Mouse (Mus musculus) ES-E14 (cell line): ENCODE results near the gene Tubg1. TPM values are rescaled to one million over a fixed set of nuclear protein-coding genes. Genes with fewer than 3 reads are reported as not detected.

Experiments
- DNase-seq: peaks from one replicate; pipeline ENCODE4 v3.0.0-alpha.2; 2013; ENCODE audit warnings: low read depth, low spot score
- H3K27ac ChIP-seq: 2 replicates; pipeline ENCODE4 v1.5.1; 2012; ENCODE audit warnings: low read depth, mild to moderate bottlenecking, low read length, moderate library complexity, mixed read lengths; ENCODE audit not compliant: poor library complexity, insufficient read depth, severe bottlenecking
- H3K36me3 ChIP-seq: 2 replicates; pipeline ENCODE4 v1.6.1; 2012; ENCODE audit warnings: mild to moderate bottlenecking, low read length, moderate library complexity, mixed read lengths; ENCODE audit not compliant: control insufficient read depth, poor library complexity, insufficient read depth, severe bottlenecking
- H3K4me1 ChIP-seq, 2 experiments: fragments of 150-350 bp in 1 of 2; sonication (generic) in 1 of 2; 2 replicates each; pipeline ENCODE4 v1.6.1; 2012; ENCODE audit warnings: low read length in 2 of 2, mild to moderate bottlenecking in 1 of 2, mixed read lengths in 1 of 2; ENCODE audit not compliant: control insufficient read depth in 2 of 2, insufficient read depth in 2 of 2, poor library complexity in 1 of 2
- H3K4me3 ChIP-seq, 2 experiments: fragments of 150-350 bp in 1 of 2; sonication (generic) in 1 of 2; 2 replicates each; pipeline ENCODE4 v1.5.1; 2012; ENCODE audit warnings: low read length in 2 of 2, low read depth in 1 of 2, mild to moderate bottlenecking in 1 of 2, mixed read lengths in 1 of 2; ENCODE audit not compliant: insufficient read depth in 1 of 2, poor library complexity in 1 of 2, severe bottlenecking in 1 of 2
- H3K9ac ChIP-seq: 2 replicates; pipeline ENCODE4 v1.6.1; 2012; ENCODE audit warnings: low read depth, mild to moderate bottlenecking, low read length, mixed read lengths; ENCODE audit not compliant: poor library complexity, insufficient read depth, severe bottlenecking
- H3K9me3 ChIP-seq: fragments of 150-350 bp; sonication (generic); 2 replicates; pipeline ENCODE4 v1.6.1; 2012; ENCODE audit warnings: low read depth, mild to moderate bottlenecking, low read length; ENCODE audit not compliant: control insufficient read depth, insufficient read depth
- CHD2 ChIP-seq: IDR thresholded peaks from 2 replicates; pipeline ENCODE4 v1.6.1; 2014; ENCODE audit warnings: mild to moderate bottlenecking, low read depth, low read length, inconsistent platforms
- HCFC1 ChIP-seq: IDR thresholded peaks from 2 replicates; pipeline ENCODE4 v1.6.1; 2012; ENCODE audit warnings: low read length, inconsistent platforms, borderline replicate concordance; ENCODE audit not compliant: insufficient read depth
- MAFK ChIP-seq: IDR thresholded peaks from 2 replicates; pipeline ENCODE4 v1.6.1; 2014; ENCODE audit warnings: mild to moderate bottlenecking, low read depth, low read length, inconsistent platforms; ENCODE audit not compliant: insufficient read depth
- ZC3H11A ChIP-seq: IDR thresholded peaks from 2 replicates; pipeline ENCODE4 v1.6.1; 2012; ENCODE audit warnings: low read depth, mild to moderate bottlenecking, inconsistent platforms, low read length, borderline replicate concordance
- ZNF384 ChIP-seq: IDR thresholded peaks from 2 replicates; pipeline ENCODE4 v1.6.1; 2012; ENCODE audit warnings: low read depth, low read length, inconsistent platforms
- in situ Hi-C, 2 experiments: fragments of 600-800 bp; cut with MboI; formaldehyde crosslinking; loops; one replicate each; pipeline ENCODE4 v1.15.1; 2025; ENCODE audit warnings: low sequenced_read_pairs in 2 of 2, inconsistent platforms in 1 of 2; ENCODE audit not compliant: unreplicated experiment in 2 of 2
- total RNA-seq: library from RNA; depleted of rRNA; stranded (reverse); fragments of 300-350 nt; gene quantifications from 2 replicates; pipeline ENCODE4 v1.2.3, GENCODE M21; 2012

Gene Tubg1
- total RNA-seq, 1 experiment, result 38.6 TPM

DNA sequence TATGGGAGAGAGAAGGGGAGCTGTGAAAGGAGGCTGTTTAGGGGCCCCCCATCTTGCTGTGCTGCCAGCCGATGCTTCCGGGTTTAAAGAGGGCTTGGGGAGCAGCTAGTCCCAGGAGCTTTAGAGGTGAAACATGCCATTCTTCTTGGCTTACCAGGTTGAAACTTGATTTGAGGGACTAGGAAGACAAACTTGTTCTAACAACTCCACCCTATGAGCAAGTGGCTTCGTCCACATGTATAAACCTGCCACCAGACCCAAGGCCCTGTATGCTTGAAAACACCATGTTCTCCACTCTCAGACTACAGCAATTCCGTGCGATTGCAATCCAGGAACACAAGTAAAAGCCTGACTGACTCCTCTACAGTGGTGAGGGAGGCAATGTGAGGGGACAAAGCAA lies 16.7 kb upstream of the Tubg1 start:
- Histone ChIP-seq H3K27ac (no peak overlapping the region), H3K9me3 (no peaks in the 10 kb centered on the region), H3K36me3 (peaks cover 22% of the 10 kb centered on the region), H3K4me1 (0 out of 4 replicates have a peak, but pooled peaks cover 0 to 2% of the 10 kb centered on the region in 2 experiments), H3K9ac (no peak overlapping the region), H3K4me3 (no peak overlapping the region)
- TF ChIP-seq MAFK, result no peak
- TF ChIP-seq ZNF384, result no peak
- no peak for TF ChIP-seq HCFC1
- no peak for TF ChIP-seq ZC3H11A
- TF ChIP-seq CHD2, result no peak
- no peak for DNase-seq
- in situ Hi-C loops, result no loop called here

DNA sequence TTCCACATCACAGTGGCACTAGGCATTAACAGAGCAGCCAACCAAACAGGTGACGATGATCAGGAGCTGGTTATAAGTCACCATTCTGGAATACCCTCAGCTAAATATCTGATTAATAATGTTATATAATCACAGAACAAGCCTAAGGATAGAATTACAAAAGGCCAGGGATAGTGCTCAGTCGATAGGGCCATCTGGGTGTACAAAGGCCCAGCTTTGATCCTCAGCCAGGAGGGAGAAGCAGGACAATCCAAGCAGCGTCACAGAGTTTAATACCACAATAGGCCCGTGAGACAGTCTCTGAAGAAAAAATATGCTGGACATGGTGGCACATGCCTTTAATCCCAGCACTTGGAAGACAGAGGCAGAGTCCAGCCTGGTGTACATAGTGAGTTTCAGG lies 10.4 kb upstream of the Tubg1 start:
- peaks cover 3% of the 10 kb centered on the region; the same call in 1 of the 2 replicates for H3K36me3 ChIP-seq
- no peak overlapping the region for H3K9ac ChIP-seq
- no peak overlapping the region for H3K4me3 ChIP-seq
- no peaks in the 10 kb centered on the region for H3K9me3 ChIP-seq
- H3K27ac ChIP-seq, result no peak overlapping the region
- 0 out of 4 replicates have a peak, but pooled peaks cover 0 to 2% of the 10 kb centered on the region in 2 experiments for H3K4me1 ChIP-seq
- DNase-seq, result no peak
- in situ Hi-C loops, result no loop called here
- TF ChIP-seq MAFK (no peak), ZC3H11A (no peak), ZNF384 (no peak), CHD2 (no peak), HCFC1 (no peak)

DNA sequence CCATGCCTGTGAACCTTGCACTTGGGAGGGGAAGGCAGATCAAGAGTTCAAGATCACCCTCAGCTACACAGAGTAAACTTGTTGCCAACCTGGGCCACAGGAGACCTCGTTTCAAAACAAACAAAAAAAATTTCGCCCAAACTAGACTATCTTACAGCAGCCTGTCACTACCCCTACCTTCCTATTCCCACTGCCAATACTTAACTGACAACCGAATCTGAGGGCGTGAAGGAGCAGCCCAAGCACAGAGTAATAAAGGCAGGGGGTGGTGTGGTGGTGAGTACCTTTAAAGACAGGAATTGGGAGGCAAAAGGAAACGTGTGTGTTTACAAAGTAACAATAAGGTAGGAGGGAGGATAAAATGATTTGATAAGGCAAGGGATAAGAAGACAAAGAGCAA lies 9.0 kb upstream of the Tubg1 start:
- TF ChIP-seq ZNF384 (no peak), ZC3H11A (no peak), HCFC1 (no peak), MAFK (no peak), CHD2 (no peak)
- Histone ChIP-seq H3K4me3 (no peak overlapping the region), H3K9me3 (no peaks in the 10 kb centered on the region), H3K9ac (no peak overlapping the region), H3K4me1 (0 out of 4 replicates have a peak, but pooled peaks cover 0 to 2% of the 10 kb centered on the region in 2 experiments), H3K36me3 (peaks cover 3% of the 10 kb centered on the region; the same call in 1 of the 2 replicates), H3K27ac (no peak overlapping the region)
- DNase-seq, result no peak
- in situ Hi-C loops, result no loop called here

DNA sequence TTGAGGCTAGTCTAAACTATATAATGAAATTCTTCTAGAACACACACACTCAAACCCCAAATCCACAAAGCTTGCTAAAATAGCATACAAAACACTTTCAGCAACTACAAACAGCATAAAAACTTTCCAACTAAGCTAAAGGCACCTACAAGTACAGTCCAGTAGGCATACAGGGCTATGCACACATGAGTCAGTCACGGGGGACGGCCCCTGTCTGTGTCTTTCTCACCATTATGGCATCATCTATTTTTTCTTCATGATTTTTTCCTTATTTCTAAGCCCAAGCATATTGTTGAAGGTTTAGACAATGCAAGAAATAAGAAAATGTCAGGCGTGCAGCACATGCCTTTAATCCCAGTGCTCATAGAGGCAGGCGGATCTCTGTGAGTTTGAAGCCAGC lies 8.6 kb upstream of the Tubg1 start:
- H3K36me3 ChIP-seq, result peaks cover 3% of the 10 kb centered on the region; the same call in 1 of the 2 replicates
- no peak overlapping the region for H3K27ac ChIP-seq
- H3K9me3 ChIP-seq, result no peaks in the 10 kb centered on the region
- in situ Hi-C loops, result no loop called here
- H3K4me1 ChIP-seq, result 0 out of 4 replicates have a peak, but pooled peaks cover 0 to 2% of the 10 kb centered on the region in 2 experiments
- no peak overlapping the region for H3K4me3 ChIP-seq
- H3K9ac ChIP-seq, result no peak overlapping the region
- TF ChIP-seq ZNF384 (no peak), HCFC1 (no peak), CHD2 (no peak), ZC3H11A (no peak), MAFK (no peak)
- DNase-seq, result no peak

DNA sequence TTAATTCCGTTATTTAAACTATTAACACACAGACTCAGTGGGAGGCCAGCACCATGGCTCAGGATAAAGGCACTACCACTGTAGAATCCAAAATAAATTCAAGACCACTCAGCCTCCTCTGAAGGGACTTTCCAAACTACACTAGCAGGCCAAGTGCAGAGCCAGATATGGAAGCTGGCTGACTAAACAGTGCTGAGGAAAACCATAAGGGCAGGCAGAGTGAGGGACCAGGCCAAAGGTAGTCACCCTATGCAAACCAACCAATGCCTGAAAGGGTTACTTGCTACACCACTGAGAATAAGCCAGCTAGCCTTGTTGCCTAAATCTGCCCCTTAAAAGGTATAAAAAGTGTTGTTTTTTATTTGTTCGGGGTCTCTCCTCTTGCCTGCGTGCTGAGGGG lies 7.6 kb upstream of the Tubg1 start:
- TF ChIP-seq MAFK, result no peak
- TF ChIP-seq ZC3H11A, result no peak
- no peak for TF ChIP-seq HCFC1
- no peak for TF ChIP-seq CHD2
- no peak for TF ChIP-seq ZNF384
- Histone ChIP-seq H3K27ac (peak overlapping the region; percentile 43; the same call in 1 of the 2 replicates), H3K36me3 (peaks cover 3% of the 10 kb centered on the region; the same call in 1 of the 2 replicates), H3K9ac (no peak overlapping the region), H3K4me3 (no peak overlapping the region), H3K9me3 (no peaks in the 10 kb centered on the region), H3K4me1 (0 out of 4 replicates have a peak, but pooled peaks cover 0 to 2% of the 10 kb centered on the region in 2 experiments)
- DNase-seq, result no peak
- in situ Hi-C loops, result no loop called here
